In the genomic region with DNA sequence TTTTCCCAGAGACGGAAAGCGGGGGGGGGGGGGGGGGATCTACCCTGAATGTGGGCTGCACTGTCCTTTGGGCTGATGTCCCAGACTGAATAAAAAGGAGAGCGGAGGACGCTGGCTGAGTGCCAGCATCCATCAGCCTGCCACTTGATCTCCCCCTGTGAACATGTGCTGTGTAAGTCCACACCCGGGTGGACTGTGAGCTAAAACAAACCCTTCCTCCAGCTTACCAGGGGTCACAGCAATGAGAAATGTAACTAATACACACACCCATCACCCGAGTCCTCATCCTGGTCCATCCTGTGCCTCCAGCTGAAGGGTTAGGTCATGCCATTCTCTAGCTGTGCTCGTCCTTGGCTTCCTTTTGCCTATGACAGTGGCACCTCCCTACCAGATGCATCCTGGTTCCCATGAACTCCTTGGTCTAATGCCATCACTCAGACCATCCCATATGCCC, we compare ENCODE assay signal across 10 mouse cellular contexts. TPM values are rescaled to one million over a fixed set of nuclear protein-coding genes. Genes with fewer than 3 reads are reported as not detected.
DNase-seq lines count a peak whose midpoint lies in the region; ATAC-seq lines count a peak whose summit lies in the region.
"Had no signal": no experiment of that assay in that cellular context is flagged by ENCODE, and none has a peak within 500 bp of the region (broad histone marks: within the 10 kb centered on the region; RNA-seq: fewer than 3 reads in every experiment).

No protein-coding gene starts in this region.

- no peak for DNase-seq in embryonic facial prominence, embryonic 10.5 days (ENCODE audit: low spot score)
- DNase-seq in retina, postnatal 1 day = peak; percentile 88
- no peak for DNase-seq in retina, embryonic 14.5 days (ENCODE audit: low spot score)
- DNase-seq in heart, postnatal 36 days = peak; percentile 38 to 43
- DNase-seq in urinary bladder, postnatal 10 days (ENCODE audit: low spot score) = no peak

- peaks cover 42% of the 10 kb centered on the region for H3K36me3 ChIP-seq in embryonic facial prominence, embryonic 12.5 days
- H3K36me3 ChIP-seq in embryonic facial prominence, embryonic 10.5 days (replicated peaks) = peaks cover 68% of the 10 kb centered on the region
- H3K36me3 ChIP-seq in midbrain, embryonic 16.5 days (ENCODE audit: control insufficient read depth, insufficient read depth, low read length) = peaks cover 38% of the 10 kb centered on the region

- no peak overlapping the region for H3K4me2 ChIP-seq in embryonic facial prominence, embryonic 12.5 days (replicated peaks)
- no peak overlapping the region for H3K4me2 ChIP-seq in midbrain, embryonic 16.5 days (ENCODE audit: low read length)

- no peaks in the 10 kb centered on the region for H3K27me3 ChIP-seq in embryonic facial prominence, embryonic 12.5 days
- no peaks in the 10 kb centered on the region for H3K27me3 ChIP-seq in embryonic facial prominence, embryonic 10.5 days (replicated peaks; ENCODE audit: low read depth, poor library complexity, severe bottlenecking)
- H3K27me3 ChIP-seq in midbrain, embryonic 16.5 days (ENCODE audit: control insufficient read depth, insufficient read depth, low read depth, low read length) = no peaks in the 10 kb centered on the region

- WGBS in embryonic facial prominence, embryonic 12.5 days = 40% methylated on average over 7 of the region's 7 CpGs
- WGBS in embryonic facial prominence, embryonic 10.5 days = 78% methylated on average over 7 of the region's 7 CpGs
- 17% methylated on average over 5 of the region's 7 CpGs for WGBS in midbrain, embryonic 16.5 days

- H3K4me3 ChIP-seq in embryonic facial prominence, embryonic 12.5 days = no peak overlapping the region
- H3K4me3 ChIP-seq in embryonic facial prominence, embryonic 10.5 days = no peak overlapping the region
- no peak overlapping the region for H3K4me3 ChIP-seq in midbrain, embryonic 16.5 days (ENCODE audit: low read depth, low read length)

- H3K4me1 ChIP-seq in embryonic facial prominence, embryonic 12.5 days = peaks cover 48% of the 10 kb centered on the region
- H3K4me1 ChIP-seq in embryonic facial prominence, embryonic 10.5 days = peaks cover 51% of the 10 kb centered on the region
- peaks cover 53% of the 10 kb centered on the region for H3K4me1 ChIP-seq in midbrain, embryonic 16.5 days (ENCODE audit: control insufficient read depth, insufficient read depth, low read length)

- no peaks in the 10 kb centered on the region for H3K9me3 ChIP-seq in embryonic facial prominence, embryonic 12.5 days
- no peaks in the 10 kb centered on the region for H3K9me3 ChIP-seq in embryonic facial prominence, embryonic 10.5 days
- H3K9me3 ChIP-seq in midbrain, embryonic 16.5 days (replicated peaks; ENCODE audit: control insufficient read depth, low read length, poor library complexity, severe bottlenecking) = no peaks in the 10 kb centered on the region

- intact Hi-C loops in heart, postnatal 36 days (cut with DNase I) = no loop called here

- H3K9ac ChIP-seq in embryonic facial prominence, embryonic 12.5 days = no peak overlapping the region
- H3K9ac ChIP-seq in midbrain, embryonic 16.5 days (ENCODE audit: low read depth, low read length) = no peak overlapping the region

- no peak overlapping the region for H3K27ac ChIP-seq in embryonic facial prominence, embryonic 12.5 days
- H3K27ac ChIP-seq in embryonic facial prominence, embryonic 10.5 days (replicated peaks) = no peak overlapping the region
- peak overlapping the region; percentile 34 for H3K27ac ChIP-seq in midbrain, embryonic 16.5 days (ENCODE audit: low read length)

- peak; percentile 54; the same call in 1 of the 2 replicates for ATAC-seq in embryonic facial prominence, embryonic 12.5 days (ENCODE audit: insufficient number of reproducible peaks, insufficient read depth, low FRiP score, low TSS enrichment)
- 0 out of 2 replicates have a peak, but pooled peaks have one; percentile 13 for ATAC-seq in midbrain, embryonic 16.5 days
- ATAC-seq in granulocyte monocyte progenitor cell, adult 5-6 weeks (replicated peaks; ENCODE audit: poor library complexity, severe bottlenecking) = no peak

RNA-seq across cellular contexts. Expression of a gene that starts 8.1 kb away (rescaled TPM):
- 252 and 258 TPM in 2 replicates for polyA plus RNA-seq in embryonic facial prominence, embryonic 12.5 days (2016; fragmentation: Nextera tagmentation; extraction: Ambion mirVana)
- polyA plus RNA-seq in embryonic facial prominence, embryonic 10.5 days (2016; fragmentation: Nextera tagmentation; extraction: Ambion mirVana) = 168 and 177 TPM in 2 replicates
- total RNA-seq in heart, postnatal 36 days (2021) = 10 to 100 TPM; 61.5 to 66.5 TPM
- polyA plus RNA-seq in midbrain, embryonic 16.5 days (2015; fragmentation: Nextera tagmentation; extraction: Ambion mirVana) = 249 and 258 TPM in 2 replicates
- total RNA-seq in granulocyte monocyte progenitor cell, adult 5-6 weeks (2014; fragmentation: Nextera tagmentation) = 58.1 and 68.6 TPM in 2 replicates
- total RNA-seq in granulocyte monocyte progenitor cell, adult 5-6 weeks (2017) = 89.1 and 106 TPM in 2 replicates

RNA-seq across cellular contexts. Expression of a gene that starts 26.1 kb away (rescaled TPM):
- polyA plus RNA-seq in embryonic facial prominence, embryonic 12.5 days (2016; fragmentation: Nextera tagmentation; extraction: Ambion mirVana) = 0.22 and 0.29 TPM in 2 replicates
- polyA plus RNA-seq in embryonic facial prominence, embryonic 10.5 days (2016; fragmentation: Nextera tagmentation; extraction: Ambion mirVana) = 0.22 TPM in 1 of 2 replicates, not detected in the other
- total RNA-seq in heart, postnatal 36 days (2021) = not detected
- polyA plus RNA-seq in midbrain, embryonic 16.5 days (2015; fragmentation: Nextera tagmentation; extraction: Ambion mirVana) = 10.1 and 10.5 TPM in 2 replicates
- not detected in 2 replicates for total RNA-seq in granulocyte monocyte progenitor cell, adult 5-6 weeks (2014; fragmentation: Nextera tagmentation)
- total RNA-seq in granulocyte monocyte progenitor cell, adult 5-6 weeks (2017) = not detected in 2 replicates
- total RNA-seq: adrenal gland, adult 18-20 months; hematopoietic stem cell, adult 5-6 weeks had no signal

RNA-seq across cellular contexts. Expression of a gene that starts 58.7 kb away (rescaled TPM):
- 0.08 TPM in 2 replicates for polyA plus RNA-seq in embryonic facial prominence, embryonic 12.5 days (2016; fragmentation: Nextera tagmentation; extraction: Ambion mirVana)
- not detected in 2 replicates for polyA plus RNA-seq in embryonic facial prominence, embryonic 10.5 days (2016; fragmentation: Nextera tagmentation; extraction: Ambion mirVana)
- not detected for total RNA-seq in heart, postnatal 36 days (2021)
- polyA plus RNA-seq in midbrain, embryonic 16.5 days (2015; fragmentation: Nextera tagmentation; extraction: Ambion mirVana) = 0.07 and 0.13 TPM in 2 replicates
- not detected in 2 replicates for total RNA-seq in granulocyte monocyte progenitor cell, adult 5-6 weeks (2014; fragmentation: Nextera tagmentation)
- total RNA-seq in granulocyte monocyte progenitor cell, adult 5-6 weeks (2017) = not detected in 2 replicates

Comparison
In these comparisons a context has a peak if more than half of its experiments do, and no peak if none do; other contexts are left out.
1. DNase-seq: peak in retina, postnatal 1 day (single experiment) and heart, postnatal 36 days (2 of 2); none in embryonic facial prominence, embryonic 10.5 days (single experiment), retina, embryonic 14.5 days (single experiment) and urinary bladder, postnatal 10 days (single experiment).